Mouse (Mus musculus) frontal cortex, adult 2 months (tissue): ENCODE measurements around the gene Nup62cl. TPM values are rescaled to one million over a fixed set of nuclear protein-coding genes. Genes with fewer than 3 reads are reported as not detected.

Experiments used
- DNase-seq, 2 experiments: peaks; one replicate each; pipeline ENCODE4 v3.0.0; 2022; ENCODE audit warnings: low spot score in 1 of 2; ENCODE audit errors: extremely low spot score in 1 of 2
- polyA plus RNA-seq: library from polyadenylated mRNA; depleted of rRNA; stranded (reverse); fragments of >200 nt; gene quantifications from 2 replicates; pipeline ENCODE4 v1.2.3, GENCODE M21; 2012; rRNA removed

The Nup62cl gene
- polyA plus RNA-seq: 1.1 and 2.1 TPM in 2 replicates

- peak in 1 of 2 experiments; percentile 1 for DNase-seq
These were observed at the start of gene Nup62cl, which contains the start of gene Pih1h3b for GRCm38 (mm10) chrX:140062135-140062975. TSS of gene Nup62cl (minus strand) at chrX:140062712. TSS of gene Pih1h3b (plus strand) at chrX:140062879.

- no peak for DNase-seq
These were observed 31.6 kb upstream of the Nup62cl start for GRCm38 (mm10) chrX:140094066-140094465.

GRCm38 (mm10) chrX:140082535-140082934, 20.0 kb upstream of the Nup62cl start:
- no peak for DNase-seq

- DNase-seq: no peak
These were observed 1.3 kb downstream of the Nup62cl start for GRCm38 (mm10) chrX:140060886-140061874.

GRCm38 (mm10) chrX:139998691-139999065, 63.8 kb downstream of the Nup62cl start:
- DNase-seq: no peak

- peak; percentile 36 to 73 for DNase-seq
These were observed 64.5 kb downstream of the Nup62cl start, which contains the start of gene Rbm41 for GRCm38 (mm10) chrX:139997740-139998690. TSS of gene Rbm41 (minus strand) at chrX:139998595.

GRCm38 (mm10) chrX:139982115-139982514, 80.4 kb downstream of the Nup62cl start:
- DNase-seq: no peak

Other genes starting within 250 kb of the Nup62cl start
- gene Morc4, start 191.0 kb downstream of the Nup62cl start, polyA plus RNA-seq: 5.1 and 6.2 TPM in 2 replicates
- 5.3 and 5.8 TPM in 2 replicates for gene Rbm41, start 64.1 kb downstream of the Nup62cl start, polyA plus RNA-seq
- not detected in 2 replicates for gene Pih1h3b, start 167 bp upstream of the Nup62cl start, polyA plus RNA-seq